Mouse (Mus musculus) heart, embryonic 14.5 days (tissue): ENCODE measurements around the gene Rpl37. TPM values are rescaled to one million over a fixed set of nuclear protein-coding genes. Genes with fewer than 3 reads are reported as not detected.

Source experiments
- ATAC-seq: fragments of 200-750 bp; cut with Nextera tagmentation; 2 replicates; pipeline ENCODE4 v1.8.0; 2017; ENCODE audit warnings: low read depth, moderate TSS enrichment; ENCODE audit not compliant: insufficient number of reproducible peaks, insufficient read depth, low FRiP score
- H3K27ac ChIP-seq, 2 experiments: fragments of 200-500 bp in 1 of 2; fragments of 300-500 bp in 1 of 2; sonication (generic) in 1 of 2; replicated peaks in 1 of 2; 2 replicates each; pipeline ENCODE4 v1.5.1; 2012 to 2014; ENCODE audit warnings: low read depth in 2 of 2, low read length in 2 of 2, control low read depth in 1 of 2, mild to moderate bottlenecking in 1 of 2, mixed read lengths in 1 of 2; ENCODE audit not compliant: control insufficient read depth in 1 of 2, insufficient read depth in 1 of 2
- H3K27me3 ChIP-seq: fragments of 300-500 bp; sonication (generic); 2 replicates; pipeline ENCODE4 v1.6.1; 2014; ENCODE audit warnings: mild to moderate bottlenecking, low read length, control low read depth; ENCODE audit not compliant: control insufficient read depth, insufficient read depth
- H3K36me3 ChIP-seq: fragments of 300-500 bp; sonication (generic); 2 replicates; pipeline ENCODE4 v1.6.1; 2014; ENCODE audit warnings: mild to moderate bottlenecking, control low read depth, low read length, mixed read lengths; ENCODE audit not compliant: control insufficient read depth, insufficient read depth
- H3K4me1 ChIP-seq, 2 experiments: fragments of 200-500 bp in 1 of 2; fragments of 300-500 bp in 1 of 2; sonication (generic) in 1 of 2; 2 replicates each; pipeline ENCODE4 v1.6.1; 2012 to 2014; ENCODE audit warnings: low read length in 2 of 2, control low read depth in 1 of 2, mixed read lengths in 1 of 2; ENCODE audit not compliant: control insufficient read depth in 2 of 2, insufficient read depth in 2 of 2
- H3K4me2 ChIP-seq: fragments of 300-500 bp; sonication (generic); 2 replicates; pipeline ENCODE4 v1.6.1; 2014; ENCODE audit warnings: mild to moderate bottlenecking, low read length
- H3K4me3 ChIP-seq, 2 experiments: fragments of 200-500 bp in 1 of 2; fragments of 300-500 bp in 1 of 2; sonication (generic) in 1 of 2; 2 replicates each; pipeline ENCODE4 v1.5.1; 2012 to 2014; ENCODE audit warnings: low read length in 2 of 2, mild to moderate bottlenecking in 2 of 2, control low read depth in 1 of 2, low read depth in 1 of 2, moderate library complexity in 1 of 2; ENCODE audit not compliant: control insufficient read depth in 1 of 2, insufficient read depth in 1 of 2
- H3K9ac ChIP-seq: fragments of 300-500 bp; sonication (generic); 2 replicates; pipeline ENCODE4 v1.6.1; 2014; ENCODE audit warnings: mild to moderate bottlenecking, low read length
- H3K9me3 ChIP-seq: fragments of 300-500 bp; sonication (generic); 2 replicates; pipeline ENCODE4 v1.6.1; 2016; ENCODE audit warnings: low read length, control low read depth; ENCODE audit not compliant: control insufficient read depth
- WGBS: fragments of 180-500 bp; shearing (Covaris S2); extraction: QIAGEN DNeasy Blood & Tissue Kit; methylation state at CpG from one replicate; pipeline ENCODE4 v1.1.7; 2014; 5-methylcytosine and 5-hydroxymethylcytosine counted together
- polyA plus RNA-seq: library from polyadenylated mRNA; unstranded; fragments of >200 nt; fragmentation: Nextera tagmentation; extraction: Ambion mirVana; gene quantifications from 2 replicates; pipeline ENCODE4 v1.2.1, GENCODE M21; 2014

The Rpl37 gene
- polyA plus RNA-seq, 1 experiment from 2014 or later, result 512 TPM

DNA sequence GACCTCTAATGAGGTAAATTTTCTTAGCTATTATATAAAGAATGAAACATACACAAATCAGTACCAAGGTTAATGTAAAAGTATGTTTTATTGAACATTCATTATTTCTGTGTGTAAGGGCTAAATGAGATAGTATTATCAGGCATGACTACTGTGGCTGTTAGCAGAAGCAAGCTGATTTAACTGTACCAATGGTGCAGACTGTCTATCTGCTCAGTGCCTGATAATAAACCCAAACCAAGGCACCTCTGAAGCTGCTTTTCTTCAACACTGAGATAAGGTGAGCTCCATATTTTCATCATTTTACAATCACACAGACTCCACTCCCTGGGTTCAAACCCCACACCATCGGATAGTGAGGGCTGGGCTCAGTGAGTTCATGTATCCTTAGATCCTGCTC lies 19.1 kb upstream of the Rpl37 start:
- H3K27me3 ChIP-seq, result no peaks in the 10 kb centered on the region
- WGBS, result 86% methylated on average over 1 of the region's 1 CpGs
- H3K36me3 ChIP-seq, result peaks cover 7% of the 10 kb centered on the region
- ATAC-seq, result no peak
- no peak overlapping the region for H3K9ac ChIP-seq
- no peak overlapping the region for H3K27ac ChIP-seq
- no peak overlapping the region for H3K4me3 ChIP-seq
- no peaks in the 10 kb centered on the region for H3K4me1 ChIP-seq
- no peak overlapping the region for H3K4me2 ChIP-seq
- no peaks in the 10 kb centered on the region for H3K9me3 ChIP-seq

DNA sequence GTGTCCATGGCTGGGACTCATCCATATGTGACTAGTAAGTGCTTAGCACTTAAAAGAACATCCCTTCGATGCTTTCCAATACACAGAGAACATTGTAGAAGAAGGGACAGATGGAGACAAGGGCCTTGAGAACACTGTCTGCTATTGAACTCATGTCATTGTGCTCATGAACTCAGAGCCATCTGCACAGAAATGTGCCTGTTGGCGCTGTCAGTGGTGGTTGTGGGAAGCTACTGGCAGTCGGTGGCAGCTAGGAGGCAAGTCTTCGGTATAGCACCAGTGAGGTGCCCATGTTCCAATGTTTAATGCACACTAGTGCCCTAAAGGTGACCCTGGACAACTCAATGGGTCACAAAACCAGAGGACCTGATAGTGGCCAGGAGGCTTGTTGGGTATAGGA lies 14.1 kb upstream of the Rpl37 start:
- Histone ChIP-seq H3K27me3 (no peaks in the 10 kb centered on the region), H3K9me3 (no peaks in the 10 kb centered on the region), H3K4me2 (no peak overlapping the region), H3K4me1 (no peaks in the 10 kb centered on the region), H3K27ac (no peak overlapping the region), H3K36me3 (peaks cover 13% of the 10 kb centered on the region), H3K9ac (no peak overlapping the region), H3K4me3 (no peak overlapping the region)
- 90% methylated on average over 4 of the region's 4 CpGs for WGBS
- no peak for ATAC-seq

DNA sequence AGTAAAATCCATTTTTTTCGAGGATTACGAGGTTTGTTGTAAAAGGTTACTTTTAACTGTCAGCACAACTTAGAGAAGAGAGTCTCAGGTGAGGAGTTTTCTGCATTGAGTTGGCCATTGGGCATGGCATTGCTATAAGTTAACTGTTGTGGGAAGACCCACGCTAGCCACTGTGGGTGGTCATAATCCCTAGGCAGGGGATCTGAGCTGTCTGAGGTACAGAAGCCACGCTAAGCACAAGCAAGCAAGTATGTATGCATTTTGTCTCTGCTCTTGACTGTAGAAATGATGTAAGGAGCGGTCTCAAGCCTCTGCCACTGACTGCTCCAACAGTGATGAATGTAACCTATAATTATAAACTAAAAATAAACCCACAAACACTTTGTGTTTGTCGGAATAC lies 10.6 kb upstream of the Rpl37 start:
- Histone ChIP-seq H3K4me3 (no peak overlapping the region), H3K36me3 (peaks cover 6% of the 10 kb centered on the region; the same call in 1 of the 2 replicates), H3K9ac (no peak overlapping the region), H3K4me1 (no peaks in the 10 kb centered on the region), H3K4me2 (no peak overlapping the region), H3K9me3 (no peaks in the 10 kb centered on the region), H3K27me3 (no peaks in the 10 kb centered on the region), H3K27ac (no peak overlapping the region)
- ATAC-seq, result no peak
- 81% methylated on average over 6 of the region's 6 CpGs for WGBS

DNA sequence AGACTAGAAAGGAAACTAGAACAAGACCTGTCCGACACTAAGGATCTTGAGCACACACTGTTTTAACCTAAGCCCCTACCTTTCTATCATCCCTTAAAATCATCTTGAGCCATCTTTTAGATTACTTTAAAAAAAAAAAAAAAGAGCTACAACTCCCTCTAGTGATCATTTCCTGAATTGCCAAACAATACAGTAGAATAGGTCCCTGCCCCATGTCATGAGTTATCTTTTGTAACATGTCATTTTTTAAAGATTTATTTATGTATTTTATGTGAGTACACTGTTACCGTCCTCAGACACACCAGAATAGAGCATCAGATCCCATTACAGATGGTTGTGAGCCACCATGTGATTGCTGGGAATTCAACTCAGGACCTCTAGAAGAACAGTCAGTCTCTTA lies 10.2 kb upstream of the Rpl37 start:
- ATAC-seq, result no peak
- WGBS, result 52% methylated on average over 2 of the region's 2 CpGs
- Histone ChIP-seq H3K36me3 (peaks cover 6% of the 10 kb centered on the region; the same call in 1 of the 2 replicates), H3K4me3 (no peak overlapping the region), H3K9me3 (no peaks in the 10 kb centered on the region), H3K27ac (no peak overlapping the region), H3K9ac (no peak overlapping the region), H3K4me2 (no peak overlapping the region), H3K27me3 (no peaks in the 10 kb centered on the region), H3K4me1 (no peaks in the 10 kb centered on the region)

DNA sequence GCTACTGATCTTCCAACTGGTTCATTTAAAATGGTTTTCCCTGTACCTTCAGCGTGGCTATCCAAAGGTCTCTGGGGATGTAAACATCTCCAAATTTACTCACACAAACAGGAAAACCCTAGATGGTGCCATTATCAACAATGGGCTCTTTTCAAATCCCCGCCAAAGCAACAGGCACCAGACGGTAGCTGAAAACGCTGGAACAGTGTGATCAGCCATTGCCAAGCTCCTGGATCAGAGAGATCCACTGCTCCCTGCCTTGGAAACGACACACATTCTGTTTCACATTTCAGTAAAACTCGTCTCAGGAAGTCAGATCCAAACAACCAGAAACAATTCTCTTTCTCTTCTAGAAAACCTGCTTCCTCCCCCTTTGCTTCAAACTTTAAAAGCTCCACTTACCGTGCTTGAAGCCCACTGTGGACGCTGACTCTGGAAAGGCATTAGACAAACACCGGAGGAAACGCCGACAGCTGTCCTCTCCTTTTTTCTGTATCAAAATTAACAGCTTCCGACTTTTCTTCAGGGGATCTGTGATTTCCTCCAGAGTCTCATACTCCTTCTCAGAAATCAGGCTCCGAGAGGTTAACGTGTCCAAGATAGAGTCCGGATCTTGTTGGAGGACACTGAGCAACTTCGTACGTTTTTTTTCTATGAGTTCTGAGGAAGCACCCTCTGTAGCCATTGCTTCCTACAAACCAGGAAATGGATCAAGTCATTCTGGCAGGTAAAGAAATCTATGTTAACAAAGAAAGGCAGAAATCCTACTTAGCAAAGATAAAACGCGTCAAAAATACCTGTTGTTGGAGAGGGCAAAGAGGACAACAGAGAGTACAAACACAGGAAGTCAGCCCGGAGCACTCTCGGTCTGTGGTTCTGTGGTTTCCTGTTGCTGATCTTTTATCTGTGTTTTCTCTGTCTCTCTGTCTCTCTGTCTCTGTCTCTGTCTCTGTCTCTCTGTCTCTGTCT lies 8.5 kb upstream of the Rpl37 start, which contains the start of gene Card6:
Gene Card6 (minus strand): TSS at position 854 of the 969 bp plus-strand sequence.
- WGBS, result 47% methylated on average over 21 of the region's 21 CpGs
- no peaks in the 10 kb centered on the region for H3K9me3 ChIP-seq
- no peak for ATAC-seq
- no peaks in the 10 kb centered on the region for H3K27me3 ChIP-seq
- peak within 1 kb of the TSS; percentile 68 for H3K9ac ChIP-seq
- H3K4me3 ChIP-seq, result peak within 1 kb of the TSS; percentile 36 to 46
- peaks cover 6% of the 10 kb centered on the region; the same call in 1 of the 2 replicates for H3K36me3 ChIP-seq
- H3K27ac ChIP-seq, result peak within 1 kb of the TSS; percentile 80
- peak within 1 kb of the TSS; percentile 56 for H3K4me2 ChIP-seq
- H3K4me1 ChIP-seq, result no peaks in the 10 kb centered on the region

DNA sequence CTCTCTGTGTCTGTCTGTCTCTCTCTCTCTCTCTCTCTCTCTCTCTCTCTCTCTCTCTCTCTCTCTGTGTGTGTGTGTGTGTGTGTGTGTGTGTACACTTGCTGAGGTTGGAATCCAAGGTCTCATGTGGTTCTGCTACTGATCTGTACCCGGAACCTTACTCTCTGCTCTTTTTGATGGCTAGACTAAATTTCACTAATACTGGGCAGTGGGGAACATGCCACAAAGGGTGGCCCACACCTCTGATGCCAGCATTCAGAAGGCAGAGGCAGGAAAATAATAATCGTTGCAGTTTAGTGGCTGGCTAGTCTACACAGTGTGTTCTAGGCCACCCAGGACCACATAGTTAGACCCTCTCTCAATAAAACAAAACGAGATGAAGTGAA lies 7.8 kb upstream of the Rpl37 start:
- peak overlapping the region; percentile 56 for H3K4me2 ChIP-seq
- ATAC-seq, result no peak

DNA sequence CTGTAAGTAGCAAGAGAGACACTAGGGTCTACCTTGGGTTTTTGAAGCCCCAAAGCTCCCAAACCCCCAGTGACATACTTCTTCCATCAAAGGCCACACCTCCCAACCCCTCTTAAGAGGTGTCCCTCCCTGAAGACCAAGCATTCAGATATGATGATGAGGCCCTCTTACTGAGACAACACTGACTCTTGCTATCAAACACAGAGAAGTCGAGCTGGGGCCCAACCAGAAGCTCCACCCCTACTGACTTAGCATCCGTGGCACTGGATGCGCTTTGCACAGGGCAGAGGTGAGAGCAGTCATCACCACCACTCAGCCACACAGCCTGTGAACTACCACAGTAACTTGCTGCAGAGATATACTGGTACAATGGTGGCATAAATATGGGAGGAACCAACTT lies 3.8 kb upstream of the Rpl37 start:
- 68% methylated on average over 3 of the region's 3 CpGs for WGBS
- peaks cover 5% of the 10 kb centered on the region for H3K36me3 ChIP-seq
- no peaks in the 10 kb centered on the region for H3K27me3 ChIP-seq
- no peak for ATAC-seq
- peaks cover 6 to 12% of the 10 kb centered on the region in 2 experiments; a peak in 3 of 4 replicates for H3K4me1 ChIP-seq
- no peaks in the 10 kb centered on the region for H3K9me3 ChIP-seq
- H3K4me2 ChIP-seq, result no peak overlapping the region
- H3K9ac ChIP-seq, result no peak overlapping the region
- H3K27ac ChIP-seq, result no peak overlapping the region
- no peak overlapping the region for H3K4me3 ChIP-seq

More for the DNA sequence above, 7.8 kb upstream of the Rpl37 start:
- H3K4me3 ChIP-seq, result no peak overlapping the region
- WGBS, result 65% methylated on average over 3 of the region's 3 CpGs
- no peaks in the 10 kb centered on the region for H3K4me1 ChIP-seq
- peak overlapping the region; percentile 80; a peak in 2 of 4 replicates for H3K27ac ChIP-seq
- H3K9ac ChIP-seq, result peak overlapping the region; percentile 68; the same call in 1 of the 2 replicates
- peaks cover 6% of the 10 kb centered on the region; the same call in 1 of the 2 replicates for H3K36me3 ChIP-seq
- no peaks in the 10 kb centered on the region for H3K9me3 ChIP-seq
- no peaks in the 10 kb centered on the region for H3K27me3 ChIP-seq
